9 mouse cellular contexts compared by ENCODE assay signal in the genomic region with DNA sequence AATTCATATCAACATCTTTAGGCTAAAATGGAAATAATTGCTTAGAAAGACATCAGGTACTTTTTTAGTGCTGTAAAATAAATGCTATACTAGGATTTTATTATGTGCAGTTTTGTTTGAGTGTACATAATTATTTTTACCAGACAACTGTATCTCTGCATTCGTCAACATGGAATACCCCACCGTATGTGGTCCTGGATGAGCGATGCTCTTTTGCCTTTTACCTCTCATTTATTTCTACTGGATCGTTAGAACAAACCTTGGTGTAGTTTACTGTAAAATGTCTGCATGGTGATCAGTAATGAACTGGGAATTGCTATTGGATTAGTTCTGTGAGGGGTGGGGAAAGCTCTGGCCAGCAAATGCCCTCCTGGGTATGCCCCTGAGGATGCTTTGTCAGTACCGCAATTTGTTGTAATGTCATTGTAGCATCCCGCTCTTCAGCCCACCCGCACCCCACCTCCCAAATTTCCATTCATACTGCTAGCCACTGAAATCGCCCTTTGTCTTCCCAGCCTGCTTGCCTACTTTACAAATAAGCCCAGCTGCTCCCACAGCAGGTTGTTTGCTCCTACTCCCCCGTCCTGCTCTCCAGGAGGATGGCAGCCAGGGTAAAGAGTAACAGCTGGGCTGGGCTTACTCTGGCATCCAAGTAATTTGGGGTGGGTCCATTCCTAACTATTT. TPM values are rescaled to one million over a fixed set of nuclear protein-coding genes. Genes with fewer than 3 reads are reported as not detected.
DNase-seq lines count a peak whose midpoint lies in the region; ATAC-seq and TF ChIP-seq lines count a peak whose summit lies in the region.
"Had no signal": no experiment of that assay in that cellular context is flagged by ENCODE, and none has a peak within 500 bp of the region (broad histone marks: within the 10 kb centered on the region; RNA-seq: fewer than 3 reads in every experiment).

No protein-coding gene starts in this region.

- 10% methylated on average over 9 of the region's 9 CpGs for WGBS in forebrain, embryonic 16.5 days
- WGBS in midbrain, embryonic 13.5 days = 11% methylated on average over 9 of the region's 9 CpGs

- no peak for TF ChIP-seq CTCF in ES-Bruce4 (IDR thresholded peaks at IDR 0.05; ENCODE audit: low read depth, low read length)

- no peak overlapping the region for H3K4me3 ChIP-seq in ES-Bruce4 (ENCODE audit: low read depth, low read length)
- peak overlapping the region; percentile 8; the same call in 1 of the 2 replicates for H3K4me3 ChIP-seq in forebrain, embryonic 16.5 days (replicated peaks; ENCODE audit: low read length)
- peak overlapping the region; percentile 22; the same call in 1 of the 2 replicates for H3K4me3 ChIP-seq in midbrain, embryonic 13.5 days (replicated peaks)
- H3K4me3 ChIP-seq: embryonic facial prominence, embryonic 12.5 days had no signal

- 0 out of 2 replicates have a peak overlapping the region, but pooled peaks have one; percentile 24 for H3K9ac ChIP-seq in ES-Bruce4 (ENCODE audit: low read depth, poor library complexity, severe bottlenecking)
- 0 out of 2 replicates have a peak overlapping the region, but pooled peaks have one; percentile 19 for H3K9ac ChIP-seq in forebrain, embryonic 16.5 days (replicated peaks; ENCODE audit: low read depth, low read length)
- H3K9ac ChIP-seq in midbrain, embryonic 13.5 days (replicated peaks) = peak overlapping the region; percentile 41; the same call in 1 of the 2 replicates
- H3K9ac ChIP-seq: embryonic facial prominence, embryonic 12.5 days; liver, embryonic 14.5 days had no signal

- TF ChIP-seq POLR2A in ES-Bruce4 (IDR thresholded peaks at IDR 0.05; ENCODE audit: insufficient read depth, low read length) = no peak

- peak; percentile 83 for ATAC-seq in forebrain, embryonic 16.5 days
- peak; percentile 95 for ATAC-seq in midbrain, embryonic 13.5 days

- H3K4me2 ChIP-seq in forebrain, embryonic 16.5 days (ENCODE audit: low read length) = peak overlapping the region; percentile 35
- H3K4me2 ChIP-seq in midbrain, embryonic 13.5 days (replicated peaks) = peak overlapping the region; percentile 46
- H3K4me2 ChIP-seq: embryonic facial prominence, embryonic 12.5 days had no signal

- peak overlapping the region; percentile 39 for H3K27ac ChIP-seq in ES-Bruce4 (ENCODE audit: insufficient read depth, low read length)
- H3K27ac ChIP-seq in forebrain, embryonic 16.5 days (ENCODE audit: low read length) = no peak overlapping the region
- H3K27ac ChIP-seq in midbrain, embryonic 13.5 days = peak overlapping the region; percentile 44; the same call in 1 of the 2 replicates
- H3K27ac ChIP-seq: embryonic facial prominence, embryonic 12.5 days; liver, embryonic 14.5 days had no signal

- H3K9me3 ChIP-seq in ES-Bruce4 (replicated peaks; ENCODE audit: control insufficient read depth, insufficient read depth, low read length, poor library complexity, severe bottlenecking) = no peaks in the 10 kb centered on the region
- H3K9me3 ChIP-seq in forebrain, embryonic 16.5 days (ENCODE audit: control insufficient read depth, low read length) = no peaks in the 10 kb centered on the region
- H3K9me3 ChIP-seq in midbrain, embryonic 13.5 days = no peaks in the 10 kb centered on the region
- H3K9me3 ChIP-seq: embryonic facial prominence, embryonic 12.5 days had no signal

- TF ChIP-seq EP300 in ES-Bruce4 (IDR thresholded peaks at IDR 0.05; ENCODE audit: insufficient read depth, low read depth, low read length) = peak; percentile 97

- no peaks in the 10 kb centered on the region for H3K27me3 ChIP-seq in ES-Bruce4 (ENCODE audit: control insufficient read depth, insufficient read depth, low read length, poor library complexity, severe bottlenecking)
- no peaks in the 10 kb centered on the region for H3K27me3 ChIP-seq in forebrain, embryonic 16.5 days (replicated peaks; ENCODE audit: control insufficient read depth, insufficient read depth, low read length)
- peaks cover 4% of the 10 kb centered on the region; the same call in 1 of the 2 replicates for H3K27me3 ChIP-seq in midbrain, embryonic 13.5 days
- H3K27me3 ChIP-seq: embryonic facial prominence, embryonic 12.5 days had no signal

- peaks cover 3% of the 10 kb centered on the region for H3K4me1 ChIP-seq in ES-Bruce4 (ENCODE audit: control insufficient read depth, insufficient read depth, low read length)
- peaks cover 9% of the 10 kb centered on the region for H3K4me1 ChIP-seq in forebrain, embryonic 16.5 days (replicated peaks; ENCODE audit: control insufficient read depth, insufficient read depth, low read length)
- H3K4me1 ChIP-seq in midbrain, embryonic 13.5 days (replicated peaks) = peaks cover 13% of the 10 kb centered on the region
- H3K4me1 ChIP-seq: embryonic facial prominence, embryonic 12.5 days had no signal

- no peaks in the 10 kb centered on the region for H3K36me3 ChIP-seq in ES-Bruce4 (ENCODE audit: control insufficient read depth, insufficient read depth, low read length, poor library complexity, severe bottlenecking)
- H3K36me3 ChIP-seq in forebrain, embryonic 16.5 days (ENCODE audit: control insufficient read depth, insufficient read depth) = no peaks in the 10 kb centered on the region
- H3K36me3 ChIP-seq in midbrain, embryonic 13.5 days = no peaks in the 10 kb centered on the region
- H3K36me3 ChIP-seq: embryonic facial prominence, embryonic 12.5 days had no signal

- DNase-seq in R1 (ENCODE audit: low read depth, low spot score) = peak; percentile 75
- no peak for DNase-seq in gastrocnemius, adult 18-20 months (ENCODE audit: low spot score)
- DNase-seq in right cerebral cortex, adult 18-20 months = no peak
- no peak for DNase-seq in cerebellum, adult 11-12 months

RNA-seq across cellular contexts. Expression of a gene that starts 13.9 kb away (rescaled TPM):
- polyA plus RNA-seq in ES-Bruce4 (2011; ENCODE audit: insufficient read depth, insufficient read length, low read depth, missing spikeins) = 62.6 and 62.9 TPM in 2 replicates
- 2.4 and 2.6 TPM in 2 replicates for polyA plus RNA-seq in forebrain, embryonic 16.5 days (2015; fragmentation: Nextera tagmentation; extraction: Ambion mirVana)
- 2.0 TPM in 2 replicates for polyA plus RNA-seq in midbrain, embryonic 13.5 days (2015; fragmentation: Nextera tagmentation; extraction: Ambion mirVana)
- under 1 TPM; 0.21 to 0.38 TPM for total RNA-seq in gastrocnemius, adult 18-20 months (2021)

Comparison
In these comparisons a context has a peak if more than half of its experiments do, and no peak if none do; other contexts are left out.
1. RNA of a gene that starts 13.9 kb away (polyA plus RNA-seq): 62.6 to 62.9 TPM in ES-Bruce4; 2.4 to 2.6 TPM in forebrain, embryonic 16.5 days and 2.0 TPM in midbrain, embryonic 13.5 days; every median in the first group is over 10 times any median in the second.
2. Peak in every context shown above with its lines, with median percentiles within 50 percentile points of each other: H3K9ac ChIP-seq.